Mouse (Mus musculus): ENCODE measurements at regions not wholly inside any gene's neighbourhood (a gene's known extent, or its start where the extent isn't known, plus 50 kb on each side); places are given as distances from the start of the nearest gene placed in this dataset.

DNA sequence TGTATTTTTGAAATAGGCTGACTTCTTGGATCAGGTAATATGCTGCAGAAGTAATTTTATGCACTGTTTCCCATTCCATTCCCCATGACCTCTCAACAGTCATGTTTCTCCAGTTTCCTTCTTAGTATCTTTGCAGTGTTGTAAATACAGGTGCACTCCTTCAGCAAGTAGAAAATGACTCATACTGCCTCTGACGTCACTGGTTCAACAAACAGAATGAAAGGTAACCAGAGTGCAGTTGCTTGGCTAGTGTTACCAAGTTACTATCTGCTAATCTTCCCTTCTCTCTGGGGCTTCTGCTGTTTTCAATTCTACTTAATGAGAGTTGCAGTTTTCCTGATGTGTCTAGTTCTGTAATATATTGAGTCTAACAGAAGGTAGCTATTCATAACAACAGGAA is 86.7 kb upstream of the Tent5a start:
- TF ChIP-seq CTCF (IDR thresholded peaks at IDR 0.05; ENCODE audit: low read depth) (no peak), EP300 (optimal IDR thresholded peaks at IDR 0.05) (no peak)
